Mouse (Mus musculus): Measurements from ENCODE around the gene Tlr3. TPM values are rescaled to one million over a fixed set of nuclear protein-coding genes. Genes with fewer than 3 reads are reported as not detected.

Gene Tlr3
- polyA plus RNA-seq, 1 experiment from 2014 or later: 2.8 TPM

DNA sequence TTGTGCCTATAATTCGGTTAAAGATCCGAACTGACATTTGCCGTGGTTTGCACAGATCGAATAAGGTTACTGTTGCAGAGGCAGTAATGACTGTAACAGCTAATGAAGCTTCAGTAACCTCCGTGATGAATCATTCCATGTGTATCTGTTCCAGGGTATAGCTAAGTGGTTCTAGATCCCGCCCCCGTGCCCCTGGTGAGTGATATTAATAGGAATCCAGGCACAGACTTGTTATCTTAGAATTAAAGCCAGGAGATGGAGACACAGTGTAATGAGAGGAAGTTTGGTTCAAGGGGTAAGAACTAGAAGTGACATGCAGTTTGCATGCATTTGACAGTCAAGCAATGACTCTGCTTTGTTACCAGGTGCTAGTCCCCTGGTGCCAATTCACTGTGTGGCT, 9.3 kb upstream of the Tlr3 start:
- Histone ChIP-seq H3K4me3 (ENCODE audit: low read depth, low read length) (no peak overlapping the region), H3K36me3 (ENCODE audit: insufficient read depth) (no peaks in the 10 kb centered on the region), H3K4me1 (ENCODE audit: insufficient read depth) (no peaks in the 10 kb centered on the region), H3K4me2 (no peak overlapping the region), H3K27ac (ENCODE audit: low read depth) (no peak overlapping the region), H3K9ac (no peak overlapping the region), H3K9me3 (ENCODE audit: low read depth, low read length) (no peaks in the 10 kb centered on the region), H3K27me3 (ENCODE audit: insufficient read depth, low read length) (no peaks in the 10 kb centered on the region)
- ATAC-seq (ENCODE audit: insufficient read depth) (no peak), DNase-seq (no peak)
- 83% methylated on average over 7 of the region's 7 CpGs for WGBS
- no peak for TF ChIP-seq CTCF (IDR thresholded peaks at IDR 0.05; ENCODE audit: low read depth)

DNA sequence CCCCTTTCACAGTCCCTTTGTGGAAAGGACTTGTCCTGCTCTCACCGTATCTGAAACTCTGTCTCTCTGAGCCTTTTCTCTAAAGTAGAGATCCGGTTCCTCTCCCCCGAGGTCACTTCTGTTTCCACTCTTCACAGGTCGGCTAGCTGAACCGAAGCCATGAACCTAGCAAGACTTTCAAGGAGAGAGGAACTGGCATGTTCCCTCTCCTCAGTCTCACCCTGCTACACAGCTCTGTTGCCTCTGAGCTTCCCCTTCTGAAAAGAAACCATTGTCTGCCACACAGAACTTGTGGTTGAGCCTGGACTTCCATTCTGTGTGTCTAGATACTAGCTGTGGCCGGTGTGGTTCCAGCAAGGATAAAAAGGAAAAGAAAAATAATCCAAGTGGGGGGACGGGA, 4.1 kb upstream of the Tlr3 start:
- WGBS: 78% methylated on average over 7 of the region's 7 CpGs
- Histone ChIP-seq H3K27me3 (ENCODE audit: insufficient read depth, low read length) (no peaks in the 10 kb centered on the region), H3K9me3 (ENCODE audit: low read depth, low read length) (no peaks in the 10 kb centered on the region), H3K27ac (ENCODE audit: low read depth) (no peak overlapping the region), H3K4me2 (no peak overlapping the region), H3K9ac (no peak overlapping the region), H3K36me3 (ENCODE audit: insufficient read depth) (no peaks in the 10 kb centered on the region), H3K4me1 (ENCODE audit: insufficient read depth) (0 out of 2 replicates have a peak, but pooled peaks cover 3% of the 10 kb centered on the region), H3K4me3 (ENCODE audit: low read depth, low read length) (no peak overlapping the region)
- ATAC-seq (ENCODE audit: insufficient read depth) (no peak), DNase-seq (peak; percentile 3)
- no peak for TF ChIP-seq CTCF (IDR thresholded peaks at IDR 0.05; ENCODE audit: low read depth)

DNA sequence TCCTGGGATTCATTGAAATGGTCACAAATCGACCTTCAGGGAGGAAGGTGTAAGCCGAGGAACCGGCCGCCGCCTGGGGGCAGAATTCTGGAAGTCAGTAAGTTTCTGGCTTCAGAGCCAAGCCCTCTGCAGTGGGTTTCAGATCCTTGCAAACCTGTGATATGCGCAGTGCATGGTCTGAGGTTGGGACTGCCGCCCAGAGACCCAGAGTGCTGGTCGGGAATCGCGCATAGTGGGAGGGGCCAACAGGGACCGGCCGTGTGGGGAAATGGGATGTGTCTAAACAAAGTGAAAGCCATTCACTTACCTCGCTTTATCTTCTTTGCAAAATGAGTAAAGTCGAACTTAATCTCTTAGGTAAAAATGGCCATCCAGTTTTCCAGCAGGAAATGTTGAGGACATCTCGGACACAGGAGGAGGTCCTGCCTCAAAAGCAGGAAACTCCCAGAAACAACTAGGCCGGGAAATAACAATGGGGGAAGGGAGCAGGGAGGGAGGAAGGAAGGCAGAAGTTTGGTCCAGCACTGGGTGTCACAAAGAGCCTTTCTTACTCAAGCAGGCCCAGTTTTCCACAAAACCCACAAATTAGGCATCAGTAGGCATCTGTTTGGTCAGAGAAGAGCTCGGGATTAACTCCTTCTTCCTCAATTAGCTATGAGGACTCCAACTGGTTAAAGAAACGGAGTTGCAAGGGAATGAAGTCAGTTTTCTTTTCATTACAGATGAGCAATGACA, 567 bp downstream of the Tlr3 start:
- ATAC-seq (ENCODE audit: insufficient read depth) (peak; percentile 98), DNase-seq (peak; percentile 82)
- peak overlapping the region; percentile 63 for H3K4me2 ChIP-seq
- H3K9ac ChIP-seq: peak overlapping the region; percentile 40
- peak; percentile 50 for TF ChIP-seq CTCF (IDR thresholded peaks at IDR 0.05; ENCODE audit: low read depth)
- H3K27ac ChIP-seq (ENCODE audit: low read depth): peak overlapping the region; percentile 74
- H3K27me3 ChIP-seq (ENCODE audit: insufficient read depth, low read length): no peaks in the 10 kb centered on the region
- H3K4me1 ChIP-seq (ENCODE audit: insufficient read depth): 0 out of 2 replicates have a peak, but pooled peaks cover 3% of the 10 kb centered on the region
- no peaks in the 10 kb centered on the region for H3K9me3 ChIP-seq (ENCODE audit: low read depth, low read length)
- peak overlapping the region; percentile 38 for H3K4me3 ChIP-seq (ENCODE audit: low read depth, low read length)
- WGBS: 8% methylated on average over 18 of the region's 18 CpGs
- H3K36me3 ChIP-seq (ENCODE audit: insufficient read depth): no peaks in the 10 kb centered on the region

DNA sequence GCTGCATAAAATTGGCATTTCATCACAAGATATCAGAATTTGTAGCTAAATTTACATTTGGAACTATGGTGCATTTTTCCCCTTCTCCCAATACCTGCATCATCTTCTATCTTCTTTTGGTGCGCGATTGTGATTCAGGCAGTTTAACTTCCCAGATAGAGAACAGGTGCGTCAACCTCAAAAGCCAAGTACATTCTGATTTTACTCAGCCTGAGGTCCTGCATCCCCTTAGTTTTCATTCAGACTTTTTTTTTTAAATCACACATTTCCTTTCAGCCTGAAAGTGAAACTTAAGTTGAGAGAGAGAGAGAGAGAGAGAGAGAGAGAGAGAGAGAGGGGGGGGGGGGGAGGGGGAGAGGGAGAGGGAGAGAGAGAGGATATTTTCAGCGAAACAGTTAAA, 1.2 kb downstream of the Tlr3 start:
- Histone ChIP-seq H3K27ac (ENCODE audit: low read depth) (peak overlapping the region; percentile 74; the same call in 1 of the 2 replicates), H3K9ac (peak overlapping the region; percentile 40)

DNA sequence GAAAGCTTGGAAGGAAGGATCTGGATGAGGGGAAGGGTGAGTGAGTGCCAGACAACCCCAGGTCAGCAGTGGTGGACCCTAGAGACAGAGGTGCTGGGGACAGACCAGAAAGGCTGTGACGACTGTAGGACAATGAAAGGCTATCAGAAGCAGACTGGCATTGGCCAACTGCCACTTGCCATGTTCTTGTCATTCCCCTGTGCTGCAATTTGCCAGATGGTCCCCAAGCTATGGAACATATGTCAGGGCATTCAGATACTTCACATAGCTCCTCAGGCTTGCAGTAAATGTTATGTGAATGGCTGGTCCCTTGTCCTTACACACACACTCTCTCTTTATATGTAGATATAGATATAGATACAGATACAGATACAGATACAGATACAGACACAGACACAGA, 27.6 kb downstream of the Tlr3 start:
- Histone ChIP-seq H3K9ac (no peak overlapping the region), H3K9me3 (ENCODE audit: low read depth, low read length) (no peaks in the 10 kb centered on the region), H3K36me3 (ENCODE audit: insufficient read depth) (no peaks in the 10 kb centered on the region), H3K4me1 (ENCODE audit: insufficient read depth) (peaks cover 9% of the 10 kb centered on the region), H3K4me2 (no peak overlapping the region), H3K27me3 (ENCODE audit: insufficient read depth, low read length) (peaks cover 10% of the 10 kb centered on the region), H3K27ac (ENCODE audit: low read depth) (no peak overlapping the region), H3K4me3 (ENCODE audit: low read depth, low read length) (no peak overlapping the region)
- 54% methylated on average over 1 of the region's 1 CpGs for WGBS
- no peak for TF ChIP-seq CTCF (IDR thresholded peaks at IDR 0.05; ENCODE audit: low read depth)
- no peak for ATAC-seq (ENCODE audit: insufficient read depth)
- DNase-seq: no peak

More for the DNA sequence above, 1.2 kb downstream of the Tlr3 start:
- Histone ChIP-seq H3K27me3 (ENCODE audit: insufficient read depth, low read length) (no peaks in the 10 kb centered on the region), H3K9me3 (ENCODE audit: low read depth, low read length) (no peaks in the 10 kb centered on the region), H3K4me3 (ENCODE audit: low read depth, low read length) (peak overlapping the region; percentile 38), H3K4me2 (peak overlapping the region; percentile 63), H3K36me3 (ENCODE audit: insufficient read depth) (no peaks in the 10 kb centered on the region), H3K4me1 (ENCODE audit: insufficient read depth) (0 out of 2 replicates have a peak, but pooled peaks cover 3% of the 10 kb centered on the region)
- peak; percentile 25; the same call in 1 of the 2 replicates for ATAC-seq (ENCODE audit: insufficient read depth)
- no peak for DNase-seq
- no peak for TF ChIP-seq CTCF (IDR thresholded peaks at IDR 0.05; ENCODE audit: low read depth)
- 43% methylated on average over 4 of the region's 4 CpGs for WGBS

DNA sequence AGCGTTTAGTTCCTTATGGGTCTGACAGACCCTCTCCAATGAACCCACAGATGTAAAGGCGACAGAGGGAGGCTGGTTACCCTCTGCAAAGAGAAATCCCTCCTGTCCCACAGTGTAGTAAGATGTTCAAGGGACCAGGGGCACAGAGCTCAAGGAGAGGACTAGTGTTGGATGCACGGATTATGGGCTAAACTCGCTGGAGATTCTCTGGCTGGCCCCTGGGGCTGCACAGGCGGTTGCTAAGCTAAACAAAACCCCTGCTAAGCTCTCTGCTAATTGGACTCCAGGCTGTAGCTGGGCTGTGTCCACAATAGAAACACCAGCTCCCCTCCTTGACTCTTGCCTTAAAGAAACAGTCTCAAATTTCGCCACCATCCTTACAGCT, 28.9 kb downstream of the Tlr3 start, which contains the start of gene Fam149a:
Gene Fam149a (minus strand): TSS at position 329 of the 385 bp plus-strand sequence.
- TF ChIP-seq CTCF (IDR thresholded peaks at IDR 0.05; ENCODE audit: low read depth): no peak
- Histone ChIP-seq H3K4me1 (ENCODE audit: insufficient read depth) (peaks cover 9% of the 10 kb centered on the region), H3K9ac (peak within 1 kb of the TSS; percentile 32), H3K4me3 (ENCODE audit: low read depth, low read length) (peak within 1 kb of the TSS; percentile 32), H3K9me3 (ENCODE audit: low read depth, low read length) (no peaks in the 10 kb centered on the region), H3K27ac (ENCODE audit: low read depth) (no peak within 1 kb of the TSS), H3K36me3 (ENCODE audit: insufficient read depth) (no peaks in the 10 kb centered on the region), H3K27me3 (ENCODE audit: insufficient read depth, low read length) (peaks cover 10% of the 10 kb centered on the region), H3K4me2 (peak within 1 kb of the TSS; percentile 71)
- peak; percentile 40 for DNase-seq
- peak; percentile 68; the same call in 1 of the 2 replicates for ATAC-seq (ENCODE audit: insufficient read depth)
- 3% methylated on average over 6 of the region's 6 CpGs for WGBS
